Mouse (Mus musculus): Measurements from ENCODE around the gene Kcnq1.

- TF ChIP-seq GATA1 (IDR thresholded peaks at IDR 0.05; ENCODE audit: low read length) (no peak), TAL1 (IDR thresholded peaks at IDR 0.05; ENCODE audit: low read length) (no peak)
Observed at GRCm38 (mm10) chr7:143136125-143136524, 30.0 kb downstream of the Kcnq1 start.
